Mouse (Mus musculus) lung, embryonic 14.5 days (tissue): Measurements from ENCODE around the gene Gtf2f1. TPM values are rescaled to one million over a fixed set of nuclear protein-coding genes. Genes with fewer than 3 reads are reported as not detected.

Experiments
- ATAC-seq: fragments of 200-750 bp; cut with Nextera tagmentation; 2 replicates; pipeline ENCODE4 v1.8.0; 2017; ENCODE audit warnings: mild to moderate bottlenecking, moderate TSS enrichment, moderate library complexity; ENCODE audit not compliant: insufficient read depth
- DNase-seq: peaks from one replicate; pipeline ENCODE4 v3.0.0-alpha.2; 2015
- H3K27ac ChIP-seq: fragments of 300-500 bp; sonication (generic); 2 replicates; pipeline ENCODE4 v1.5.1; 2014; ENCODE audit warnings: low read depth, mild to moderate bottlenecking, moderate library complexity
- H3K27me3 ChIP-seq: fragments of 300-500 bp; sonication (generic); 2 replicates; pipeline ENCODE4 v1.6.1; 2014; ENCODE audit warnings: low read length, control low read depth; ENCODE audit not compliant: insufficient read depth
- H3K36me3 ChIP-seq: fragments of 300-500 bp; sonication (generic); 2 replicates; pipeline ENCODE4 v1.6.1; 2014; ENCODE audit warnings: control low read depth; ENCODE audit not compliant: insufficient read depth
- H3K4me1 ChIP-seq: fragments of 300-500 bp; sonication (generic); 2 replicates; pipeline ENCODE4 v1.6.1; 2014; ENCODE audit warnings: antibody characterized with exemption, control low read depth; ENCODE audit not compliant: insufficient read depth
- H3K4me2 ChIP-seq: fragments of 300-500 bp; sonication (generic); 2 replicates; pipeline ENCODE4 v1.6.1; 2014; ENCODE audit warnings: mild to moderate bottlenecking
- H3K4me3 ChIP-seq: fragments of 300-500 bp; sonication (generic); 2 replicates; pipeline ENCODE4 v1.5.1; 2014; ENCODE audit warnings: low read depth, low read length
- H3K9ac ChIP-seq: fragments of 300-500 bp; sonication (generic); 2 replicates; pipeline ENCODE4 v1.6.1; 2014
- H3K9me3 ChIP-seq: fragments of 300-500 bp; sonication (generic); 2 replicates; pipeline ENCODE4 v1.6.1; 2016; ENCODE audit warnings: low read depth, low read length, control low read depth
- CTCF ChIP-seq: IDR thresholded peaks from 2 replicates; pipeline ENCODE4 v1.5.1; 2016; ENCODE audit warnings: antibody characterized with exemption, low read depth
- WGBS: fragments of 180-500 bp; shearing (Covaris S2); extraction: QIAGEN DNeasy Blood & Tissue Kit; methylation state at CpG from one replicate; pipeline ENCODE4 v1.1.7; 2014; 5-methylcytosine and 5-hydroxymethylcytosine counted together
- polyA plus RNA-seq: library from polyadenylated mRNA; unstranded; fragments of >200 nt; fragmentation: Nextera tagmentation; extraction: Ambion mirVana; gene quantifications from 2 replicates; pipeline ENCODE4 v1.2.1, GENCODE M21; 2014

Gene Gtf2f1
- polyA plus RNA-seq, 1 experiment from 2014 or later, result 60.2 TPM

GRCm38 (mm10) chr17:56990966-56991365, 20.1 kb downstream of the Gtf2f1 start:
- Histone ChIP-seq H3K36me3 (peaks cover 45% of the 10 kb centered on the region), H3K27ac (no peak overlapping the region), H3K4me3 (peak overlapping the region; percentile 83), H3K9me3 (no peaks in the 10 kb centered on the region), H3K4me1 (peaks cover 5% of the 10 kb centered on the region; the same call in 1 of the 2 replicates), H3K4me2 (peak overlapping the region; percentile 86), H3K27me3 (no peaks in the 10 kb centered on the region), H3K9ac (peak overlapping the region; percentile 77)
- no peak for TF ChIP-seq CTCF
- DNase-seq (no peak), ATAC-seq (no peak)
- 63% methylated on average over 2 of the region's 2 CpGs for WGBS

- H3K9ac ChIP-seq, result peak within 1 kb of the TSS; percentile 77
- peaks cover 5% of the 10 kb centered on the region; the same call in 1 of the 2 replicates for H3K4me1 ChIP-seq
- H3K4me3 ChIP-seq, result peak within 1 kb of the TSS; percentile 83
- H3K9me3 ChIP-seq, result no peaks in the 10 kb centered on the region
- no peak for TF ChIP-seq CTCF
- ATAC-seq (peak; percentile 97), DNase-seq (peak; percentile 98)
- H3K36me3 ChIP-seq, result peaks cover 38% of the 10 kb centered on the region
- H3K27ac ChIP-seq, result peak within 1 kb of the TSS; percentile 67
- under 1% methylated on average over 52 of the region's 52 CpGs for WGBS
- no peaks in the 10 kb centered on the region for H3K27me3 ChIP-seq
- peak within 1 kb of the TSS; percentile 86 for H3K4me2 ChIP-seq
These were observed 20.9 kb downstream of the Gtf2f1 start, which contains the start of gene Clpp for GRCm38 (mm10) chr17:56990115-56990746. Gene Clpp, plus strand, starts transcription at chr17:56990305.

- no peaks in the 10 kb centered on the region for H3K27me3 ChIP-seq
- peaks cover 32% of the 10 kb centered on the region for H3K36me3 ChIP-seq
- no peaks in the 10 kb centered on the region for H3K9me3 ChIP-seq
- peak overlapping the region; percentile 86 for H3K4me2 ChIP-seq
- H3K9ac ChIP-seq, result peak overlapping the region; percentile 77
- no peak for TF ChIP-seq CTCF
- 3% methylated on average over 25 of the region's 25 CpGs for WGBS
- peaks cover 5% of the 10 kb centered on the region; the same call in 1 of the 2 replicates for H3K4me1 ChIP-seq
- DNase-seq, result peak; percentile 93
- peak overlapping the region; percentile 83 for H3K4me3 ChIP-seq
- peak; percentile 93 for ATAC-seq
- peak overlapping the region; percentile 67 for H3K27ac ChIP-seq
These were observed 21.5 kb downstream of the Gtf2f1 start for GRCm38 (mm10) chr17:56989467-56990114.

- peaks cover 5% of the 10 kb centered on the region; the same call in 1 of the 2 replicates for H3K4me1 ChIP-seq
- peak overlapping the region; percentile 83; the same call in 1 of the 2 replicates for H3K4me3 ChIP-seq
- H3K9ac ChIP-seq, result peak overlapping the region; percentile 77; the same call in 1 of the 2 replicates
- H3K9me3 ChIP-seq, result no peaks in the 10 kb centered on the region
- H3K27ac ChIP-seq, result no peak overlapping the region
- no peak for DNase-seq
- peak overlapping the region; percentile 86 for H3K4me2 ChIP-seq
- 69% methylated on average over 7 of the region's 7 CpGs for WGBS
- no peak for TF ChIP-seq CTCF
- ATAC-seq, result no peak
- no peaks in the 10 kb centered on the region for H3K27me3 ChIP-seq
- H3K36me3 ChIP-seq, result peaks cover 26% of the 10 kb centered on the region
These were observed 22.1 kb downstream of the Gtf2f1 start for GRCm38 (mm10) chr17:56988921-56989430.

GRCm38 (mm10) chr17:56988441-56988840, 22.6 kb downstream of the Gtf2f1 start:
- no peak overlapping the region for H3K4me3 ChIP-seq
- no peak for ATAC-seq

GRCm38 (mm10) chr17:56986105-56986805, 24.8 kb downstream of the Gtf2f1 start:
- no peak for ATAC-seq
- 75% methylated on average over 3 of the region's 3 CpGs for WGBS
- H3K36me3 ChIP-seq, result no peaks in the 10 kb centered on the region

More at GRCm38 (mm10) chr17:56988441-56988840, 22.6 kb downstream of the Gtf2f1 start:
- peaks cover 20% of the 10 kb centered on the region for H3K36me3 ChIP-seq
- H3K27ac ChIP-seq, result no peak overlapping the region
- DNase-seq, result peak; percentile 24
- no peak overlapping the region for H3K9ac ChIP-seq
- H3K4me2 ChIP-seq, result 0 out of 2 replicates have a peak overlapping the region, but pooled peaks have one; percentile 7
- no peaks in the 10 kb centered on the region for H3K27me3 ChIP-seq
- H3K4me1 ChIP-seq, result peaks cover 5% of the 10 kb centered on the region; the same call in 1 of the 2 replicates
- WGBS, result 78% methylated on average over 7 of the region's 7 CpGs
- peak; percentile 31 for TF ChIP-seq CTCF
- no peaks in the 10 kb centered on the region for H3K9me3 ChIP-seq

More at GRCm38 (mm10) chr17:56986105-56986805, 24.8 kb downstream of the Gtf2f1 start:
- Histone ChIP-seq H3K9ac (no peak overlapping the region), H3K27me3 (no peaks in the 10 kb centered on the region), H3K4me1 (peaks cover 5% of the 10 kb centered on the region; the same call in 1 of the 2 replicates), H3K9me3 (no peaks in the 10 kb centered on the region), H3K4me3 (no peak overlapping the region), H3K27ac (no peak overlapping the region), H3K4me2 (no peak overlapping the region)
- no peak for DNase-seq
- no peak for TF ChIP-seq CTCF
